Comparison of ENCODE assay signal across 9 mouse cellular contexts in genomic region chr2:181385885-181386284, GRCm38 (mm10). TPM values are rescaled to one million over a fixed set of nuclear protein-coding genes. Genes with fewer than 3 reads are reported as not detected.
DNase-seq lines count a peak whose midpoint lies in the region; ATAC-seq and TF ChIP-seq lines count a peak whose summit lies in the region.
"Had no signal": no experiment of that assay in that cellular context is flagged by ENCODE, and none has a peak within 500 bp of the region (broad histone marks: within the 10 kb centered on the region; RNA-seq: fewer than 3 reads in every experiment).

No protein-coding gene starts in this region.

- no peak overlapping the region for H3K4me2 ChIP-seq in forebrain, embryonic 12.5 days
- no peak overlapping the region for H3K4me2 ChIP-seq in forebrain, embryonic 16.5 days (ENCODE audit: low read length)
- H3K4me2 ChIP-seq: limb, embryonic 13.5 days had no signal

- no peaks in the 10 kb centered on the region for H3K27me3 ChIP-seq in forebrain, embryonic 12.5 days
- no peaks in the 10 kb centered on the region for H3K27me3 ChIP-seq in forebrain, embryonic 16.5 days (replicated peaks; ENCODE audit: control insufficient read depth, insufficient read depth, low read length)
- H3K27me3 ChIP-seq: limb, embryonic 13.5 days had no signal

- TF ChIP-seq CTCF in gastrocnemius, adult 2 months (IDR thresholded peaks at IDR 0.05), result no peak

- intact Hi-C loops in gastrocnemius, adult 2 months (cut with DNase I), result no loop called here

- no peak for ATAC-seq in forebrain, embryonic 12.5 days (ENCODE audit: low FRiP score)
- ATAC-seq in forebrain, embryonic 16.5 days, result no peak

- H3K4me1 ChIP-seq in forebrain, embryonic 12.5 days, result no peaks in the 10 kb centered on the region
- H3K4me1 ChIP-seq in forebrain, embryonic 16.5 days (replicated peaks; ENCODE audit: control insufficient read depth, insufficient read depth, low read length), result no peaks in the 10 kb centered on the region
- H3K4me1 ChIP-seq: limb, embryonic 13.5 days had no signal

- H3K27ac ChIP-seq in gastrocnemius, adult 2 months, result peak overlapping the region; percentile 46
- H3K27ac ChIP-seq in forebrain, embryonic 12.5 days, result no peak overlapping the region
- no peak overlapping the region for H3K27ac ChIP-seq in forebrain, embryonic 16.5 days (ENCODE audit: low read length)
- H3K27ac ChIP-seq: limb, embryonic 13.5 days had no signal

- no peaks in the 10 kb centered on the region for H3K9me3 ChIP-seq in forebrain, embryonic 12.5 days
- H3K9me3 ChIP-seq in forebrain, embryonic 16.5 days (ENCODE audit: control insufficient read depth, low read length), result no peaks in the 10 kb centered on the region
- H3K9me3 ChIP-seq: limb, embryonic 13.5 days had no signal

- peaks cover 66% of the 10 kb centered on the region for H3K36me3 ChIP-seq in forebrain, embryonic 12.5 days (replicated peaks)
- peaks cover 10% of the 10 kb centered on the region for H3K36me3 ChIP-seq in forebrain, embryonic 16.5 days (ENCODE audit: control insufficient read depth, insufficient read depth)

- no peak overlapping the region for H3K4me3 ChIP-seq in gastrocnemius, adult 2 months
- no peak overlapping the region for H3K4me3 ChIP-seq in forebrain, embryonic 12.5 days (replicated peaks)
- no peak overlapping the region for H3K4me3 ChIP-seq in forebrain, embryonic 16.5 days (replicated peaks; ENCODE audit: low read length)
- H3K4me3 ChIP-seq: limb, embryonic 13.5 days had no signal

- 94% methylated on average over 3 of the region's 3 CpGs for WGBS in forebrain, embryonic 12.5 days
- 70% methylated on average over 3 of the region's 3 CpGs for WGBS in forebrain, embryonic 16.5 days

- H3K9ac ChIP-seq in forebrain, embryonic 12.5 days, result no peak overlapping the region
- no peak overlapping the region for H3K9ac ChIP-seq in forebrain, embryonic 16.5 days (replicated peaks; ENCODE audit: low read depth, low read length)
- H3K9ac ChIP-seq: limb, embryonic 13.5 days had no signal

- DNase-seq in adrenal gland, postnatal 14 days, result peak; percentile 73
- DNase-seq in adrenal gland, postnatal 4 days (ENCODE audit: low spot score in 2 of 2), result no peak
- DNase-seq in 3T3-L1 (ENCODE audit: low read depth, low spot score), result peak; percentile 52
- peak; percentile 84 for DNase-seq in gastrocnemius, adult 2 months
- DNase-seq in layer of hippocampus, adult 9-11 months, result peak; percentile 44
- DNase-seq in spleen, postnatal 36 days (ENCODE audit: low spot score in 2 of 2), result no peak

RNA-seq across cellular contexts. Expression of gene Lime1, which starts 6.0 kb away (rescaled TPM):
- 15.5 and 24.2 TPM in 2 replicates for total RNA-seq in adrenal gland, postnatal 14 days (2021)
- 10 to 100 TPM; 21.8 to 28.4 TPM for total RNA-seq in adrenal gland, postnatal 4 days (2021)
- 1 to 10 TPM; 5.8 to 6.2 TPM for total RNA-seq in gastrocnemius, adult 2 months (2021)
- 33.9 and 34.5 TPM in 2 replicates for polyA plus RNA-seq in forebrain, embryonic 12.5 days (2016; fragmentation: Nextera tagmentation; extraction: Ambion mirVana)
- polyA plus RNA-seq in forebrain, embryonic 16.5 days (2015; fragmentation: Nextera tagmentation; extraction: Ambion mirVana), result 52.1 and 61.1 TPM in 2 replicates

RNA-seq across cellular contexts. Expression of gene Arfrp1, which starts 20.7 kb away (rescaled TPM):
- total RNA-seq in adrenal gland, postnatal 14 days (2021), result 36.4 and 49.3 TPM in 2 replicates
- total RNA-seq in adrenal gland, postnatal 4 days (2021), result 10 to 100 TPM; 43.6 to 48.9 TPM
- 10 to 100 TPM; 23.6 to 30.8 TPM for total RNA-seq in gastrocnemius, adult 2 months (2021)
- 83.6 and 86.4 TPM in 2 replicates for polyA plus RNA-seq in forebrain, embryonic 12.5 days (2016; fragmentation: Nextera tagmentation; extraction: Ambion mirVana)
- polyA plus RNA-seq in forebrain, embryonic 16.5 days (2015; fragmentation: Nextera tagmentation; extraction: Ambion mirVana), result 93.7 and 107 TPM in 2 replicates

RNA-seq across cellular contexts. Expression of gene Zgpat, which starts 21.2 kb away (rescaled TPM):
- total RNA-seq in adrenal gland, postnatal 14 days (2021), result 35.3 and 37.9 TPM in 2 replicates
- 10 to 100 TPM; 37.0 to 42.4 TPM for total RNA-seq in adrenal gland, postnatal 4 days (2021)
- 10 to 100 TPM; 13.7 to 14.8 TPM for total RNA-seq in gastrocnemius, adult 2 months (2021)
- polyA plus RNA-seq in forebrain, embryonic 12.5 days (2016; fragmentation: Nextera tagmentation; extraction: Ambion mirVana), result 62.4 and 69.5 TPM in 2 replicates
- polyA plus RNA-seq in forebrain, embryonic 16.5 days (2015; fragmentation: Nextera tagmentation; extraction: Ambion mirVana), result 81.6 and 91.5 TPM in 2 replicates

Comparison
In these comparisons a context has a peak if more than half of its experiments do, and no peak if none do; other contexts are left out.
1. DNase-seq: peak in adrenal gland, postnatal 14 days (single experiment), 3T3-L1 (single experiment), gastrocnemius, adult 2 months (single experiment) and layer of hippocampus, adult 9-11 months (single experiment); none in adrenal gland, postnatal 4 days (0 of 2) and spleen, postnatal 36 days (0 of 2).